Mouse (Mus musculus) cerebellum, adult 2 months (tissue): Measurements from ENCODE around the gene Tmc5.

Experiments used
- CTCF ChIP-seq: fragments of 200-500 bp; IDR thresholded peaks from 2 replicates; pipeline ENCODE4 v1.5.1; 2011; ENCODE audit warnings: low read depth, mild to moderate bottlenecking, control low read depth, low read length, moderate library complexity, borderline replicate concordance; ENCODE audit not compliant: insufficient read depth
- POLR2A ChIP-seq: fragments of 200-500 bp; IDR thresholded peaks from 2 replicates; pipeline ENCODE4 v1.6.1; 2011; ENCODE audit warnings: low read length, control low read depth, borderline replicate concordance; ENCODE audit not compliant: insufficient read depth

- no peak for TF ChIP-seq CTCF
- TF ChIP-seq POLR2A, result no peak
These were observed 110.9 kb downstream of the Tmc5 start for GRCm38 (mm10) chr7:118708002-118708401.
